Mouse (Mus musculus): Measurements from ENCODE around the gene Gdap1l1.

- no peak for TF ChIP-seq CTCF (IDR thresholded peaks at IDR 0.05; ENCODE audit: low read depth, low read length)
- no peak for TF ChIP-seq TAL1 (conservative IDR thresholded peaks at IDR 0.05; ENCODE audit: low read depth, low read length)
Measured at GRCm38 (mm10) chr2:163397071-163397470, 41.2 kb upstream of the Gdap1l1 start.
